Mouse (Mus musculus): ENCODE measurements around the gene Tmem184a. TPM values are rescaled to one million over a fixed set of nuclear protein-coding genes. Genes with fewer than 3 reads are reported as not detected.

Tmem184a gene
- 0.12 and 0.18 TPM in 2 replicates for polyA plus RNA-seq (2015; fragmentation: Nextera tagmentation; extraction: Ambion mirVana)

DNA sequence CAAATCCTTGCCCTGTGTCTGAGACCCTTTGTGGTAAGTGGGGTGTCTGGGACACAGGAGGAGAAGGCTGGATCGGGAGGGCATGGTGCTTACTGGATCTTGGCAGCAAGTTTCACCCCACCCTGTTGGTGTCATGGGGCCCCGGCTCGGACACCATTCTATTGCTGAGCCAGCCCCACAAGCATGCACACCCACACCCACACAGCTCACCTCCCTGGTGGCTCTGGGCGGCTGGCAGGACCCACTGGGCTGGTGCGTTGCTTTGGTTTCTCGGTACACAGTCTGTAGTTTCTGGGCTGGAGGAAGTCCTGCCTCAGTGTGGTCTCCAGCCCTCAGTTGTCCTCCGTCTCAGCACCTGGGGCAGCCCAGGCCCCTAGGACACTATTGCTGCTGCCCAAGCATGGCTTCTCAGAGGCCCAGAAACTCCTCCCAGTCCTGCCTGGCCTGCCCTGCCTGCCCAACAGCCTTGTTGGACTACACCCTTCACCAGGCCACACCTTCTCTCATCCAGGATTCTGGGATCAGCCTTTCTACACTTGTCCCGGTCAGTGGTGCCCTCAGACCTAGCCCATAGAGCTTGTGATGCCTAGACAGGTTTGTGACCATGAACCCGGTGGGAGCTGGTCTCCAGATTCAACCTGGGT, at the start of gene Tmem184a:
Gene Tmem184a (minus strand): TSS at position 380 of the 644 bp plus-strand sequence.
- WGBS: 87% methylated on average over 9 of the region's 9 CpGs
- H3K4me3 ChIP-seq: no peak within 1 kb of the TSS
- H3K27ac ChIP-seq (replicated peaks): no peak within 1 kb of the TSS
- H3K36me3 ChIP-seq: peaks cover 6% of the 10 kb centered on the region; the same call in 1 of the 2 replicates
- H3K27me3 ChIP-seq: no peaks in the 10 kb centered on the region
- ATAC-seq (ENCODE audit: low FRiP score, low read depth): no peak
- no peak within 1 kb of the TSS for H3K4me2 ChIP-seq
- H3K9me3 ChIP-seq: no peaks in the 10 kb centered on the region
- 0 out of 2 replicates have a peak, but pooled peaks cover 3% of the 10 kb centered on the region for H3K4me1 ChIP-seq (replicated peaks)
- no peak within 1 kb of the TSS for H3K9ac ChIP-seq

DNA sequence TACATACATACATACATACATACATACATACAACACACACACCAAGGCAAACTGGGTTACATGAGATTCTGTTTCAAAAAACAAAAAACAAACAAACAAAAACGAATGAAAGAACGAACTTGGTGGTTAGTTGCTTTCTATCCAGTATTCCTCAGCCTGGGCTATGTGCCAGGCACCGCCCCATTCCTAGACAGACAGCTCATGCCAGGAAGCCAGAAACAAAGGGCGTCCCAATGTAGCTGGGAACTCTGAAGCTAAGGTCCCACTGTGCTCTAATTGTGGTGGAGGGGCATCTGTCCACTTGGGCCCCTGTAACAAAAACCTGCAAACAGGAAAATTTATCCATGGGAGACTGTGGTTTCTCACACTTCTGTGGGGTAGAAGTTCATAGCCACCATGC, 43.0 kb upstream of the Tmem184a start:
- peaks cover 12% of the 10 kb centered on the region for H3K4me1 ChIP-seq (replicated peaks)
- no peak for ATAC-seq (ENCODE audit: low FRiP score, low read depth)
- no peaks in the 10 kb centered on the region for H3K27me3 ChIP-seq
- no peaks in the 10 kb centered on the region for H3K9me3 ChIP-seq
- no peak overlapping the region for H3K4me2 ChIP-seq
- H3K4me3 ChIP-seq: no peak overlapping the region
- H3K27ac ChIP-seq (replicated peaks): no peak overlapping the region
- H3K9ac ChIP-seq: no peak overlapping the region
- H3K36me3 ChIP-seq: no peaks in the 10 kb centered on the region
- WGBS: 42% methylated on average over 4 of the region's 4 CpGs

DNA sequence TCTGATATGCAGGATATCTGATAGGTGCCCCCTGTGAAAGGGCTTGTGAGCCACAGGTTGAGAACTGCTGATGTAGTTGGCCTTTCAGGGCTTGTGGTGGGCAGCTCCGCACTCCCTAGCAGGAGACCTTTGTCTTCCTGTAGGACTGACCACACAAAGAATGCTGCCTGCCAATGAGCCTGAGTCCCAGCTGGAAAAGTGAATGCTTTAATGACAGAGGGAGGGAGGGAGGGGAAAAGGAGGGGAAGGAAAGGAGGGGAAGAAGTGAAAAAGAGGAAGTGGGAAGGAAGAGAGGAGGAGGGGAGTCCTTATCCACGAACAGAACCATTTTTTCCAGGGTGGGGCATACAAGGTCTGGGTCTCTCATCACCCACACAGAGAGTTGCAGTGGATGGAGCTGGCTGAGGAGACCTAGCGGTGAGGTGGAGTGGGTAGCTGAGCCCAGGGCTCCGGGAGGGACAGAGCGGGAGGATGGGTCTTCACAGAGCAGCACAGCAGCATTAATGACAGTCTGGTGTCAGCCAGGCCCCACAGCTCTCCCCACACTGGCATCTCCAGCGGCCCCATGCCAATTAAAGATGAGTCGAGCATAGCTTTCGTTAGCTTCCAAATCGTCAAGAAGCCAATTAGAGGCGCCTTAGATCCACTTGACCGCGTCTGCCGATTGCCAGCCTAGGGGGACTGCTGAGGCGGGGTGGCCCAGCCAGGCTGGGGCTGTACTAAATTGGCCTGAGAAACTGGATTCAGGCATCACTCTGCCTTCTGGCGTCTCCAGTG, 40.8 kb upstream of the Tmem184a start:
- no peak overlapping the region for H3K9ac ChIP-seq
- H3K27me3 ChIP-seq: no peaks in the 10 kb centered on the region
- peaks cover 12% of the 10 kb centered on the region for H3K4me1 ChIP-seq (replicated peaks)
- WGBS: 24% methylated on average over 15 of the region's 15 CpGs
- no peak overlapping the region for H3K4me3 ChIP-seq
- H3K36me3 ChIP-seq: no peaks in the 10 kb centered on the region
- peak overlapping the region; percentile 28 for H3K4me2 ChIP-seq
- no peaks in the 10 kb centered on the region for H3K9me3 ChIP-seq
- no peak overlapping the region for H3K27ac ChIP-seq (replicated peaks)
- ATAC-seq (ENCODE audit: low FRiP score, low read depth): peak; percentile 54; the same call in 1 of the 2 replicates

DNA sequence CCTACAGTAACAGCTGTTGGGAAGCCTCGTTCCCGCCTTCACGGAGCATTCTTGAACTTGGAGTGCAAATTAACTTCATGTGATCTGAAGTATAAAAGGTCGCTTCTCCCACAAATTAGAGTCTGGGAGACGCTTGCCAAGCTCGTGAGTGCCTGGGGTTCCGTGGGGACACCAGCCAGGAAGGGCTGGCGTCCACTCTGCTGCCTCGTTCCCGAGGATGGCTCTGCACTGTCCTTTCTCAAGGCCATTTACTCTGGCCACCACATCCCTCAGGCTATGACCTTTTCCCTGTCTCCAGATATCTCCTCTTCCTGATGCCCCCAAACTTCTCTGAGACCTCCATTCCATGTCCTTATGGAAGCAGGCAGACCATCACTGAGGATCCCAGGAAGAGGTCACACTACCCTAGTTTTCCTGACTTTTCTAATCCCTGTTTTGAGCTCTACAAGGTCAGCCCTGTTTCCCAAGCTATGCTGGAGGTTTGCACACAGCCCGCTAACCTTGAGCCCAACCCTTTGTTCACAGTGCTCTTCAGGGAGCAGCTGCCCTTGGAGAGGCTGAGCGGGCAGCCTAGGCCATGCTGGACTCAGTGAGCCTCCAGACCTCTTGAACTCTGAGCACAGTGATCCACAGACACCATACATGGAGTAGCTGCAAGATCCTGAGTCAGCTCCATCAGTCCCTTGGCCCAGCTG, 30.1 kb upstream of the Tmem184a start:
- H3K4me1 ChIP-seq (replicated peaks): peaks cover 7% of the 10 kb centered on the region; the same call in 1 of the 2 replicates
- H3K4me2 ChIP-seq: no peak overlapping the region
- H3K9me3 ChIP-seq: 0 out of 2 replicates have a peak, but pooled peaks cover under 1% of the 10 kb centered on the region
- H3K4me3 ChIP-seq: no peak overlapping the region
- WGBS: 69% methylated on average over 12 of the region's 12 CpGs
- H3K36me3 ChIP-seq: no peaks in the 10 kb centered on the region
- H3K27me3 ChIP-seq: no peaks in the 10 kb centered on the region
- no peak for ATAC-seq (ENCODE audit: low FRiP score, low read depth)
- no peak overlapping the region for H3K9ac ChIP-seq
- no peak overlapping the region for H3K27ac ChIP-seq (replicated peaks)

DNA sequence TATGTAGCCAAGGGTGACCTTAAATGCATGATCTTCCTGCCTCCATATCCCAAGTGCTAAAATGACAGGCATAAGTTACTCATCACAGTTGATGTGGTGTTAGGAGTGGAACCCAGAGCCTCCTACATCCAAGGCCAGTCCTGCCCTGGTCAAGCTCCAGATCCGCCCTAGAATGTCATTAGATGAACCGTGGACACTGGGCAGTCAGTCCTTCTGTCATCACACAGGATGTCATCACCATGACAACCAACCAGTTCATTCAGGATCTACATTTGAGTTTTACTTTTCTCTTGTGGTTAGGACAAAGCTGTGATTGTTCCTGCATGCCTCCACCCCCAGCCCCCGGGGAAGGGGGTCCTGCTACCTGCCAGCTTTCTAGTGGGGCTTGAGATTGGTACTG, 19.4 kb upstream of the Tmem184a start:
- Histone ChIP-seq H3K4me1 (replicated peaks) (no peaks in the 10 kb centered on the region), H3K36me3 (no peaks in the 10 kb centered on the region), H3K9me3 (0 out of 2 replicates have a peak, but pooled peaks cover under 1% of the 10 kb centered on the region), H3K4me3 (no peak overlapping the region), H3K9ac (no peak overlapping the region), H3K27me3 (no peaks in the 10 kb centered on the region), H3K27ac (replicated peaks) (no peak overlapping the region), H3K4me2 (no peak overlapping the region)
- WGBS: 17% methylated on average over 3 of the region's 3 CpGs
- 0 out of 2 replicates have a peak, but pooled peaks have one; percentile 45 for ATAC-seq (ENCODE audit: low FRiP score, low read depth)

DNA sequence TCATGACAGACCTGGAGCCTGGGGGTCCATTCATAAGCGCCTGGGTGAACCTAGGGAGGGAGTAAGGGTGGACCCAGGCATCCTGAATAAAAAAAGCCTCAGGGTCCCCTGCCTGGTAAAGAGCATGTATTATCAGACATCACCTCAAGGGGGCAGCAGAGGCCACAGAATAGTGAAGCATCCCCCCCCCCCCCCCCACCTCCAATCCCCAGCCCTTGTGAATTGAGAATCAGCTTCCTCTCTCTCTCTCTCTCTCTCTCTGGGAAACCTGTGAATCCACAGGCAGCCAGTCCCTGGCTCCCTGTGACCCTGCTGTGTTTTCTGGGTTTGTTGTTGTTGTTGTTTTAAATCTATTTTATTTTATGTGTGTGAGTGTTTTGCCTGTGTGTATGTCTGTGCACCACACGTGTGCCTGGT, 18.8 kb upstream of the Tmem184a start:
- 11% methylated on average over 2 of the region's 2 CpGs for WGBS
- ATAC-seq (ENCODE audit: low FRiP score, low read depth): peak; percentile 38; the same call in 1 of the 2 replicates
- no peaks in the 10 kb centered on the region for H3K9me3 ChIP-seq

DNA sequence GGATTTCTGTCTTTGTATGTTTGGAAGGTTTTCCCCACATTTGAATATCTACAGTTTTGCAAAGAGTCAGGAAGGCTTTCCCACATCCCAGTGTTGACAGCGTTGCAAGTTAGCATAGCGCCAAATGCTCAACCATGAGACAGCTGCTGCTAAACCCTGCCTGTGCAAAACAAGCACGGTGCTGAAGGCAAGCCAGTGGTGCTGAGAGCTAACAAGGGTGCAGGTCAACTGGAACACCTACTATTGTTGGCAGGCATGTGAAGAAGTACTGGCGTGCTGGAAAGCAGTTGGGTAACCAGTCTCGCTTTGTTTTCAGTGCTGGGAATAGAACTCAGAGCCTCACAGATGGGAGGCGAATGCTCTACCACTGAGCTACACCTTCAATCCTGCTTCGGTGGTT, 16.0 kb upstream of the Tmem184a start:
- Histone ChIP-seq H3K4me2 (no peak overlapping the region), H3K27ac (replicated peaks) (no peak overlapping the region), H3K27me3 (no peaks in the 10 kb centered on the region), H3K4me1 (replicated peaks) (no peaks in the 10 kb centered on the region), H3K9me3 (no peaks in the 10 kb centered on the region), H3K9ac (no peak overlapping the region), H3K4me3 (no peak overlapping the region), H3K36me3 (no peaks in the 10 kb centered on the region)
- ATAC-seq (ENCODE audit: low FRiP score, low read depth): no peak
- WGBS: 89% methylated on average over 7 of the region's 7 CpGs

More for the DNA sequence above, 18.8 kb upstream of the Tmem184a start:
- no peak overlapping the region for H3K4me3 ChIP-seq
- H3K27me3 ChIP-seq: no peaks in the 10 kb centered on the region
- H3K36me3 ChIP-seq: no peaks in the 10 kb centered on the region
- H3K9ac ChIP-seq: no peak overlapping the region
- H3K27ac ChIP-seq (replicated peaks): no peak overlapping the region
- H3K4me2 ChIP-seq: no peak overlapping the region
- H3K4me1 ChIP-seq (replicated peaks): no peaks in the 10 kb centered on the region

DNA sequence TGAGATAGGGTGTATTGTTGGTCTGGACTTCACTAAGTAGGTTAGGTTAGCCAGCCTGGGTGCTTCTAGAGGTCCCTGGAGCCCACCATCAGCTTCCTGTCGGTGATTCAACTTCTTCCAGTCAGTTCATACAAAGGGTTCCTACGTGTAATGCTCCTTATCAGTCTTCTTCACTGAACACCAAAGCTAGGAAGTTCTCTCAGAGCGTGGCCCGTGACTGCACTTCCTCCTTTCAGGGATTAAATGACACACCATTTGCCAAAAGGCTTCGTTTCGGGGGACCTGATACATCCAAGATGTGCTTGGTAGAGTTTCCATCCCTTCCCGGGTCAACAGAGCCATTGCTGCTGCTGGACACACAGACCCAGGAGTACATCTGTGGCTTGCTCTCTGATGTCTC, 12.4 kb upstream of the Tmem184a start:
- H3K4me3 ChIP-seq: no peak overlapping the region
- 0 out of 2 replicates have a peak, but pooled peaks cover 3% of the 10 kb centered on the region for H3K27me3 ChIP-seq
- WGBS: 82% methylated on average over 7 of the region's 7 CpGs
- H3K4me1 ChIP-seq (replicated peaks): no peaks in the 10 kb centered on the region
- no peak overlapping the region for H3K9ac ChIP-seq
- H3K4me2 ChIP-seq: no peak overlapping the region
- no peaks in the 10 kb centered on the region for H3K36me3 ChIP-seq
- no peaks in the 10 kb centered on the region for H3K9me3 ChIP-seq
- no peak overlapping the region for H3K27ac ChIP-seq (replicated peaks)
- no peak for ATAC-seq (ENCODE audit: low FRiP score, low read depth)

DNA sequence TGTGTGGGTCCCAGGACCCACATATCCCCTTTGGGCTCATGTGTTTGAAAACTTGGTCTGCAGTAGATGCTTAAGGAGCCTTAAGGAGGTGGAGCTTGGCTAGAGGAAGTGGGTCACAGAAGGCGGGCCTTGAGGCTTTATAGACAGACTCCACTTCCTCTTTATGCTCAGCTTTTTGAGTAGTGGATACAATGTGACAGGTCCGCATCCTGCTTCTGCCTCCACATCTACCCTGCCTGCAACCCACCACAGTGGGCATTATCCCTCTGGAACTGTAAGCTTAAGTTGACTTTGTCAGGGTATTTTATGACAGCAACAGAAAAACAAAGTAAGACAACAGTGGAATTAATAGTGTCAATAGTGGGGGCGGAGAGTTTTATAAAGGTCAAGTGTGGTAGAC, 11.0 kb upstream of the Tmem184a start:
- WGBS: 83% methylated on average over 3 of the region's 3 CpGs
- Histone ChIP-seq H3K4me2 (no peak overlapping the region), H3K9ac (no peak overlapping the region), H3K27me3 (0 out of 2 replicates have a peak, but pooled peaks cover 3% of the 10 kb centered on the region), H3K27ac (replicated peaks) (no peak overlapping the region), H3K4me3 (no peak overlapping the region), H3K4me1 (replicated peaks) (peaks cover 4% of the 10 kb centered on the region), H3K36me3 (no peaks in the 10 kb centered on the region), H3K9me3 (no peaks in the 10 kb centered on the region)
- ATAC-seq (ENCODE audit: low FRiP score, low read depth): no peak

DNA sequence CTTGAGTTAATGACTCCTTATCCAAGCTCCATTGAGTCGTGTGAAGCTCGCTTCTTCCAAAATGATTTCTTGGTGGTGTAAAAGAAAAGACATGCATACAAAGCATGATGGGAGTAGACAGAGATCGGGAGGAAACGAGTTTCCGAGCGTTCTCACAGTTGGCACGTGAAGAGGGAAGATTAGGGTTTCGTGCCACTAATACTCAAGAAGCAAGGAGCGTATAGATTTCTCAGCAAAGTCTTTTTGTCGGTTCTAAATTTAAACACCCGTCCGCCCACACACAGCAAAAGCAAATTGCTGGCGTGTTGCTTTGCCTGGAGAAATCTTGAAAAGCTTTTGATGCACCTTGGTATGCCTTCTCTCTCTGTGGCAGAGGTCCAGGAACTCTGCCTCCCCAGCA, 9.7 kb upstream of the Tmem184a start:
- Histone ChIP-seq H3K9me3 (no peaks in the 10 kb centered on the region), H3K27ac (replicated peaks) (no peak overlapping the region), H3K36me3 (no peaks in the 10 kb centered on the region), H3K27me3 (0 out of 2 replicates have a peak, but pooled peaks cover 3% of the 10 kb centered on the region), H3K9ac (no peak overlapping the region), H3K4me1 (replicated peaks) (peaks cover 17% of the 10 kb centered on the region), H3K4me3 (no peak overlapping the region), H3K4me2 (no peak overlapping the region)
- 82% methylated on average over 13 of the region's 13 CpGs for WGBS
- no peak for ATAC-seq (ENCODE audit: low FRiP score, low read depth)

DNA sequence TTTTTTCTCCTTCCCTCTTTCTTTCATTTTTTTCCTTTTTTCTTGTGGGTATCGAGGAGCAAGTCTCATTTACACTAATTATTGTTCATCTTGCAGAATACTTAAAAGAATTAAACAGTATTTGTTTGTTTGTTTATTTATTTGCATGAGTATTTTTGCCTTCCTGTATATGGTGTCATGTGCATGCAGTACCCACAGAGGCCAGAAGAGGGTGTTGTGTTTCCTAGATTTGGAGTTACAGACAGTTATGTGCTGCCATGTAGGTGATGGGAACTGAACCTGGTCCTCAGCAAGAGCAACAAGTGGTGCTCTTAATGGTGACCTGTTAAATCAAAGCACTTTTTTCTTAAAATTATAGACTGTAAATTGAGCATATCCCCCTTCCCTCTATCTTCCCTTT, 7.9 kb upstream of the Tmem184a start:
- Histone ChIP-seq H3K36me3 (peaks cover 6% of the 10 kb centered on the region; the same call in 1 of the 2 replicates), H3K4me1 (replicated peaks) (peaks cover 17% of the 10 kb centered on the region), H3K4me2 (no peak overlapping the region), H3K9ac (no peak overlapping the region), H3K9me3 (no peaks in the 10 kb centered on the region), H3K27ac (replicated peaks) (no peak overlapping the region), H3K4me3 (no peak overlapping the region), H3K27me3 (0 out of 2 replicates have a peak, but pooled peaks cover 3% of the 10 kb centered on the region)
- ATAC-seq (ENCODE audit: low FRiP score, low read depth): no peak
- 100% methylated on average over 1 of the region's 1 CpGs for WGBS

Measured in hindbrain, embryonic 15.5 days (tissue).